Mouse (Mus musculus): ENCODE measurements at regions not wholly inside any gene's neighbourhood (a gene's known extent, or its start where the extent isn't known, plus 50 kb on each side); places are given as distances from the start of the nearest gene placed in this dataset.

DNA sequence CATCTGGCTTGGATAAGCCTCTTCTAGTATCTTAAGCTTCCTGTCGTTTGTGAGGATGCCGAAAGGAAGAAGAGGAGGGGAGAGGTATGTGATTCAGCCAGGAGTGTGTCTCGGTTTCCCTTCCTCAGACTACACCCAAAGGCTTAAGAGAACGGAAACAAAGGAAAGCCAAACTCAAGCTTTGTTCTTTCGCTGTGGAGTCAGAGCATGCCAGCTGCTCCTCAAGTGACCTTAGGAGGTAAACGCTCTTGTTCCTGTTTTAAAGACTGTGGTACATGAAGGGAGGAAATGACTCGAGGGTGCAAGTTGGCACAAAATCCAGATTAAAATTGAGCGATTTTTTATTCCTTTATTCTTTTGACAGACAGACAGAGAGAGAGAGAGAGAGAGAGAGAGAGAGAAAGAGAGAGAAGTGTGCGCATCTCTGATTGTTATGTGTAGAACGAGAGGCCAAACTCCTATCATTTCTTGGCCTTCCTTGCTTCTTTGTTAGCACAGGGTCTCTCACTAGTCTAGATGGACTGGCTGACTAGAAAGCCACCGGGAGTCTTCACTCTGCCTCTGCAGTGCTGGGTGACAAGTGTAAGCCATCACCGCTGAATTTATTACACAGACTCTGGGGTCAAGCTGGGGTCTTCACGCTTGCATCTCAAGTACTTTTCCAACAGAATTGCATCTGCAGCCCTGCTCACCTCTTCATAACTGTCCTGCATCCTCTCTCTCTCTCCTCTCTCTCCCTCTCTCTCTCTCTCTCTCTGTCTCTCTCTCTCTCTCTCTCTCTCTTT, 151.5 kb upstream of the Pde3a start:
- 48% methylated on average over 13 of the region's 13 CpGs for WGBS (ENCODE audit: insufficient replicate concordance)
- H3K4me2 ChIP-seq, result no peak overlapping the region
- no peaks in the 10 kb centered on the region for H3K36me3 ChIP-seq (ENCODE audit: control insufficient read depth, insufficient read depth, low read length)
- no peak overlapping the region for H3K4me3 ChIP-seq (ENCODE audit: low read depth, low read length)
- no peak overlapping the region for H3K9ac ChIP-seq (ENCODE audit: low read depth, low read length)
- ATAC-seq (replicated peaks; ENCODE audit: insufficient number of reproducible peaks, low FRiP score, low TSS enrichment), result no peak
- H3K27me3 ChIP-seq (ENCODE audit: control insufficient read depth, insufficient read depth, low read length), result no peaks in the 10 kb centered on the region
- no peak overlapping the region for H3K27ac ChIP-seq (ENCODE audit: low read depth, low read length)
- no peaks in the 10 kb centered on the region for H3K9me3 ChIP-seq (replicated peaks; ENCODE audit: control insufficient read depth, low read length)
- H3K4me1 ChIP-seq (ENCODE audit: control insufficient read depth, insufficient read depth, low read length), result no peaks in the 10 kb centered on the region

DNA sequence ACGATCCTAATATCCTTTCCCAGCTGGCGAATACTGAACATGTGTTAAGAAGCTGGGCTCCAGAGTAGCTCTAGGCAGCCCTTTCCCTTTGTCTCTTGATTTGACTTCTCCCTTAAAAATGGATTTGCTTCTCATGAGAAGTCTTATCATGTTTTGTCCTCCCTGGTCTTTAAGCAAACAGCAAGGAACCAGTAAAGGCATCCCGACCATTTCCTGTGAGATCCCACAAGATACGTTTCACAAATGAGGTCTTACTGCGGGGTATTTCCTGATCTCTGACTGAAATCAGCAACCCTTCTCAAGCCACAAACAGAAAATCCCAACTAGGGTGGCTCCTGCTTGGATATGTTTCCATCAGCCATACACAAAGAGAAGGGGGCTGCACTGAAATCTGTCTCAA, 130.8 kb upstream of the Pde3a start:
- no peaks in the 10 kb centered on the region for H3K36me3 ChIP-seq (ENCODE audit: control insufficient read depth, insufficient read depth, low read length)
- no peak overlapping the region for H3K4me2 ChIP-seq
- no peaks in the 10 kb centered on the region for H3K27me3 ChIP-seq (ENCODE audit: control insufficient read depth, insufficient read depth, low read length)
- no peaks in the 10 kb centered on the region for H3K4me1 ChIP-seq (ENCODE audit: control insufficient read depth, insufficient read depth, low read length)
- no peak overlapping the region for H3K9ac ChIP-seq (ENCODE audit: low read depth, low read length)
- H3K9me3 ChIP-seq (replicated peaks; ENCODE audit: control insufficient read depth, low read length), result no peaks in the 10 kb centered on the region
- H3K27ac ChIP-seq (ENCODE audit: low read depth, low read length), result no peak overlapping the region
- ATAC-seq (replicated peaks; ENCODE audit: insufficient number of reproducible peaks, low FRiP score, low TSS enrichment), result no peak
- 45% methylated on average over 5 of the region's 5 CpGs for WGBS (ENCODE audit: insufficient replicate concordance)
- H3K4me3 ChIP-seq (ENCODE audit: low read depth, low read length), result no peak overlapping the region

DNA sequence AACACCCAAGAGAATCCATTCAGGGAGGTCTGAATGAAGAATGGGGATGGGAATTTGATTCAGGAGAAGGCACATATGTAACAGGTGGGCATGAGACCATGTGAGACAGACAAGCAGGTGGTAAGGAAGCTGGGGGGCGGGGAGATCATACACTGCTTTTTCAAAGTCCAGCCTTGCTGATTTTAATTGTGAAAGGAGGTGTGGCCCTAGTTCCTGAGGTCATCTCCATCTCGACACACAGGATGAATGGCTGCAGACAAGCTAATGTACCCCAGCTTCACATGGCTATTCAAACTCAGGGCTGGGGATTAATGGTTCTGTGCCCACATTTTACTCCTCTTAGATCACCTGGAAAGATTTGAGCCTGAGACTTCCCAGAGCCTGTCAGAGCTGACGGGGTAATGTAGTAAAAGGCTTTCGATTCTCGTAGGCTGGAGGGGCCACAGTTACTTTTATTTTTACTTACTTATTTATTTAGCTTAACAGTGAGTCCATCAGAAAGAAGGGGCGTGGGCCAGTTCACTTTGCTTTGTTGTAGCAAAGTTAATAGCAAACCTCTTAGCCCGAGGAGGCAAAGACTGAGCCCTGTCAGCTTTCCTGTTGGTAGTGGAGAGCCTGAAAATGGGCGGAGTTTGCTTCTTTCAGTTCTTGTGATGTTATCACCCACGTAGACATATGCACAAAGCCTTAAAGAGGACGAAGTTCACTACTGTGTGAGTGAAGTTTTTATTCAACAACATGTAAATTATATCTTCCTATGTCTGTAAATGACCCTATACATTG, 122.3 kb upstream of the Pde3a start:
- Histone ChIP-seq H3K4me3 (ENCODE audit: low read depth, low read length) (no peak overlapping the region), H3K36me3 (ENCODE audit: control insufficient read depth, insufficient read depth, low read length) (no peaks in the 10 kb centered on the region), H3K4me1 (ENCODE audit: control insufficient read depth, insufficient read depth, low read length) (no peaks in the 10 kb centered on the region), H3K27ac (ENCODE audit: low read depth, low read length) (no peak overlapping the region), H3K4me2 (no peak overlapping the region), H3K27me3 (ENCODE audit: control insufficient read depth, insufficient read depth, low read length) (no peaks in the 10 kb centered on the region), H3K9me3 (replicated peaks; ENCODE audit: control insufficient read depth, low read length) (no peaks in the 10 kb centered on the region), H3K9ac (ENCODE audit: low read depth, low read length) (no peak overlapping the region)
- WGBS (ENCODE audit: insufficient replicate concordance), result 53% methylated on average over 10 of the region's 10 CpGs
- no peak for ATAC-seq (replicated peaks; ENCODE audit: insufficient number of reproducible peaks, low FRiP score, low TSS enrichment)

DNA sequence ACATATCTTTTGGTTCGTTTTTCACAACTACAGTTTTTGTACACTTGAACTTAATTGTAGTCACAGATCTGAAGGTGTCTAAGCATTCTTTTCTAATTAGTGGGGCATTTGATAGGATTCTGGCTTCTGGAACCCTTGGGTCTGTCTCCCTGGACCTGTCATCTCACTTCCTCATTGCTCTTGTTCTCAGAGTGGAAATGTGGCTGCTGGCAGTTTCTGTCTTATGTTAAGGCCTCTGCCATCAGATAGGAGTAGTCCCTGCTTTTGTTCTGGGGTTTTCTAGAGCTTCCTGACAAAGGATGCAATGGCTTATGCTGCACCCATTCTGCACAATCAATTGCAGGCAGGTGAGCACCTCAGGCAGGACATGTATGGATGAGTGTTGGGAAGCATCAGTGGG, 119.5 kb upstream of the Pde3a start:
- Histone ChIP-seq H3K9ac (ENCODE audit: low read depth, low read length) (no peak overlapping the region), H3K27me3 (ENCODE audit: control insufficient read depth, insufficient read depth, low read length) (no peaks in the 10 kb centered on the region), H3K4me3 (ENCODE audit: low read depth, low read length) (no peak overlapping the region), H3K9me3 (replicated peaks; ENCODE audit: control insufficient read depth, low read length) (no peaks in the 10 kb centered on the region), H3K4me1 (ENCODE audit: control insufficient read depth, insufficient read depth, low read length) (no peaks in the 10 kb centered on the region), H3K4me2 (no peak overlapping the region), H3K36me3 (ENCODE audit: control insufficient read depth, insufficient read depth, low read length) (no peaks in the 10 kb centered on the region), H3K27ac (ENCODE audit: low read depth, low read length) (no peak overlapping the region)
- ATAC-seq (replicated peaks; ENCODE audit: insufficient number of reproducible peaks, low FRiP score, low TSS enrichment), result no peak
- 60% methylated on average over 1 of the region's 1 CpGs for WGBS (ENCODE audit: insufficient replicate concordance)

DNA sequence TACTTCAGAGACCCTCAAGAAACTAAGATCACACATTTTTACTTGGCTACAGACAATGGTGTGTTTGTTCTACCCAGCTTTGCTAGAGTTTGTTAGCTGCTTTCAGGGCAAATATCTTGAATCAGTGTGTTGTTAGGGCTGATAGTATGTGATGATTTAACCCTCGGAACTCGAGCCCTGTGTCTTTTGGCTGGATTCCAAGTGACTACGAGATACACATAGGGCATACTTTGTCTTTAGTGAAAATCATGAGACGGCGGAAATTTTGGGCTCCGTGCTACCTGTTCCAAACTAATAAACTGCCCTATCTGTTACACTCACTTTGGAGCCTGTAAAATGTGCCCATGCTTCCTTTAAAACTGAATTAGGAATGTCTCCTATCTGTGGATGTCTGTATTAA, 114.9 kb upstream of the Pde3a start:
- H3K27me3 ChIP-seq (ENCODE audit: control insufficient read depth, insufficient read depth, low read length), result no peaks in the 10 kb centered on the region
- no peaks in the 10 kb centered on the region for H3K9me3 ChIP-seq (replicated peaks; ENCODE audit: control insufficient read depth, low read length)
- H3K4me1 ChIP-seq (ENCODE audit: control insufficient read depth, insufficient read depth, low read length), result no peaks in the 10 kb centered on the region
- no peak overlapping the region for H3K4me3 ChIP-seq (ENCODE audit: low read depth, low read length)
- H3K9ac ChIP-seq (ENCODE audit: low read depth, low read length), result no peak overlapping the region
- 50% methylated on average over 6 of the region's 6 CpGs for WGBS (ENCODE audit: insufficient replicate concordance)
- H3K4me2 ChIP-seq, result no peak overlapping the region
- ATAC-seq (replicated peaks; ENCODE audit: insufficient number of reproducible peaks, low FRiP score, low TSS enrichment), result no peak
- H3K36me3 ChIP-seq (ENCODE audit: control insufficient read depth, insufficient read depth, low read length), result no peaks in the 10 kb centered on the region
- H3K27ac ChIP-seq (ENCODE audit: low read depth, low read length), result no peak overlapping the region

DNA sequence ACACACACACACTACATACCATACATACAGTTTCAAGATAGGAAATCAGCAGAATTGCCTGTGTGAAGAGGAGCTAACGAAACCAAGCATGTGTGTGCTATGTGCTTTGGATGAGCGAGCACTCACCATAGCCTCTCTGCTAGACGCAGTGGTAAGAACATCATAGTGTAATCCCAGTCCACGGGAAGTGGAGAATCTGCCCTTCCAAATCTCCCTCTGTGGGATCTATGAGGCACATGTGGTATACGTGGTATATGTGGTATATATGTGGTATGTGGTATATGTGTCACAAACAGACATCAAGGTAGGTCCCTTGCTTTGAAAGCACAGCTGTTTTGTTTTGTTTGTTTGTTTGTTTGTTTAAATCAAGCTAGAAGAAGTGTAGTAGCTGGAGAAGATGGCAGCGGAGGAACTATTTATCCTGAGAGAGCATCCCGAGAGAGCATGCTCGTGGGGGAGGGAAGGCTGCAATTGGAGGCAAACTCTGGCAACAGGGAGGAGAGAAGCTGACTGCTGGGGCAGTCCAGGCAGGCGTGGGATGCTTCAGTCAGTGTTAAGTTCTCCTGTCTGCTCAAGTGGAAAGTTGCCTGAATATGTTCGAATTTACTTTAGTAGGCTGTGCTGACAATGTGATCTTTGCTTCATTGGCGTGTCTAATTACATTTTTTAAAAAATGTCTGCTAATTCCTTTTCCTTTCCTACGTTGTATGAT, 112.2 kb upstream of the Pde3a start:
- Histone ChIP-seq H3K36me3 (ENCODE audit: control insufficient read depth, insufficient read depth, low read length) (no peaks in the 10 kb centered on the region), H3K4me2 (no peak overlapping the region), H3K9me3 (replicated peaks; ENCODE audit: control insufficient read depth, low read length) (no peaks in the 10 kb centered on the region), H3K4me1 (ENCODE audit: control insufficient read depth, insufficient read depth, low read length) (no peaks in the 10 kb centered on the region), H3K27ac (ENCODE audit: low read depth, low read length) (no peak overlapping the region), H3K9ac (ENCODE audit: low read depth, low read length) (no peak overlapping the region), H3K27me3 (ENCODE audit: control insufficient read depth, insufficient read depth, low read length) (no peaks in the 10 kb centered on the region), H3K4me3 (ENCODE audit: low read depth, low read length) (no peak overlapping the region)
- WGBS (ENCODE audit: insufficient replicate concordance), result 72% methylated on average over 12 of the region's 12 CpGs
- no peak for ATAC-seq (replicated peaks; ENCODE audit: insufficient number of reproducible peaks, low FRiP score, low TSS enrichment)

DNA sequence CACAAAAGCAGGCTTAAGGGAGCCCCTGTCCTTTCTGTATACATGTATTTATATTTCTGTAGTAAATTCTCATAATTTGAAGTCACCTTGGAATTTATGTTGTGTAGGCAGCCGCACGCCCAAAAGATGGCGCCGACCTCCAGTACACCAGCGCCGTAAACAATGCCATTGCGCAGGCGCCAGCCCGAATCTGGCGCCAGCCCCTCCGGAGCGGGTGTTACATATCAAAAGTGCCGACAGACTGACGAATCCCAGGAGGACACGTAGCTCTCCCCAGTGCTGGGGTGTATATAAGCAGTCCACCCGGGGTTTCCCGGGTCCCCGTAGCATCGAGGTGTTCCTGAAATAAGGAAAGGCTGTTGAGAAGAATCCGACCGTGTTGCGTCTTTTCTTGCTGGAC, 108.1 kb upstream of the Pde3a start:
- WGBS (ENCODE audit: insufficient replicate concordance), result 60% methylated on average over 22 of the region's 22 CpGs
- H3K4me1 ChIP-seq (ENCODE audit: control insufficient read depth, insufficient read depth, low read length), result no peaks in the 10 kb centered on the region
- no peaks in the 10 kb centered on the region for H3K9me3 ChIP-seq (replicated peaks; ENCODE audit: control insufficient read depth, low read length)
- H3K4me2 ChIP-seq, result no peak overlapping the region
- no peak overlapping the region for H3K9ac ChIP-seq (ENCODE audit: low read depth, low read length)
- no peak overlapping the region for H3K4me3 ChIP-seq (ENCODE audit: low read depth, low read length)
- H3K27me3 ChIP-seq (ENCODE audit: control insufficient read depth, insufficient read depth, low read length), result no peaks in the 10 kb centered on the region
- H3K27ac ChIP-seq (ENCODE audit: low read depth, low read length), result no peak overlapping the region
- ATAC-seq (replicated peaks; ENCODE audit: insufficient number of reproducible peaks, low FRiP score, low TSS enrichment), result no peak
- no peaks in the 10 kb centered on the region for H3K36me3 ChIP-seq (ENCODE audit: control insufficient read depth, insufficient read depth, low read length)

DNA sequence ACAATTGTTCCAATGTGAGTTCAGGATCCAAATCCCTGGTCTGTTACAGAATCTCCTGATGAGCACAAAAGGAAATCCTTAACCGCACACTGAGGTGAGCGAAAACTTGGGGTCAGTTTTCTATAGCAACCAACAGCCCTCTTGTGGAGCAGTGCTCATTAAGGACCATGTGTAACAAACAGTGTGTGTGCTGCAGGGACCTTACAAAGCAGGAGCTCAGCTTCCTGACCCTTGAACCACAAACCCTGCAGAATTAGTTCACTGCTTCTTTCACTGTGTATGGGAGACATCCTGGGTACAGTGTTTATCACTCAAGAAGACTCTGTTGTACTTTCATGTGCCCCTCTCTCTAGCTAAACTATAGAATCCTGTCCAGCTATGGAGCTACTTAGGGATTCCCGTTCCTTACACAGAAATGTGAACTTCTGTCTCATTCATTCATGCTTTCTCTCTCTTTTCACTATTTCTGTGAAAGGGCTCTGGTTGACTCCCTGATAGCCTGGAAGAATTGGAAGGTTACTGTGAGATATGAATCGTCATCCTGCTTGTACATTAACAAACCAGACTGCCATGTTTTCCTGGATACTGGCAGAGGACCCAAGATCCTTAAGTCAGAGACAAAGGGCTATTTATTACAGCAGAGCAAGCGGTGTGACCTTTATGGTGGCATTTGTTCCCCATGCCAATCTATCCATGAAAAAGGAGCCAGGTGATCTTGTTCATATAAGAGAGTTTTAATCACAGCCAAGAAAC, 100.5 kb upstream of the Pde3a start:
- ATAC-seq (replicated peaks; ENCODE audit: insufficient number of reproducible peaks, low FRiP score, low TSS enrichment), result no peak
- 70% methylated on average over 5 of the region's 5 CpGs for WGBS (ENCODE audit: insufficient replicate concordance)
- Histone ChIP-seq H3K9me3 (replicated peaks; ENCODE audit: control insufficient read depth, low read length) (no peaks in the 10 kb centered on the region), H3K27me3 (ENCODE audit: control insufficient read depth, insufficient read depth, low read length) (no peaks in the 10 kb centered on the region), H3K9ac (ENCODE audit: low read depth, low read length) (no peak overlapping the region), H3K27ac (ENCODE audit: low read depth, low read length) (no peak overlapping the region), H3K4me1 (ENCODE audit: control insufficient read depth, insufficient read depth, low read length) (no peaks in the 10 kb centered on the region), H3K4me3 (ENCODE audit: low read depth, low read length) (no peak overlapping the region), H3K4me2 (no peak overlapping the region), H3K36me3 (ENCODE audit: control insufficient read depth, insufficient read depth, low read length) (no peaks in the 10 kb centered on the region)
